Mouse (Mus musculus) heart, postnatal 0 days (tissue): ENCODE measurements around the gene Wnk3. TPM values are rescaled to one million over a fixed set of nuclear protein-coding genes. Genes with fewer than 3 reads are reported as not detected.
A peak's percentile ranks its signal among the peaks of the same experiment; 100 is the strongest.

Experiments used
- ATAC-seq: fragments of 200-750 bp; cut with Nextera tagmentation; 2 replicates; pipeline ENCODE4 v1.8.0; 2017; ENCODE audit warnings: low read depth, moderate number of reproducible peaks, moderate library complexity; ENCODE audit not compliant: insufficient read depth
- DNase-seq: peaks from one replicate; pipeline ENCODE4 v3.0.0-alpha.2; 2016; ENCODE audit warnings: low spot score
- H3K27ac ChIP-seq: fragments of 300-500 bp; sonication (generic); 2 replicates; pipeline ENCODE4 v1.5.1; 2014; ENCODE audit warnings: low read depth, mild to moderate bottlenecking
- H3K27me3 ChIP-seq: fragments of 300-500 bp; sonication (generic); 2 replicates; pipeline ENCODE4 v1.6.1; 2014; ENCODE audit warnings: low read length, mixed read lengths; ENCODE audit not compliant: control insufficient read depth, insufficient read depth
- H3K36me3 ChIP-seq: fragments of 300-500 bp; sonication (generic); replicated peaks from 2 replicates; pipeline ENCODE4 v1.6.1; 2014; ENCODE audit warnings: low read length, mixed read lengths; ENCODE audit not compliant: control insufficient read depth, insufficient read depth
- H3K4me1 ChIP-seq: fragments of 300-500 bp; sonication (generic); 2 replicates; pipeline ENCODE4 v1.6.1; 2014; ENCODE audit warnings: antibody characterized with exemption; ENCODE audit not compliant: control insufficient read depth, insufficient read depth
- H3K4me2 ChIP-seq: fragments of 300-500 bp; sonication (generic); 2 replicates; pipeline ENCODE4 v1.6.1; 2014; ENCODE audit warnings: low read depth, mild to moderate bottlenecking, low read length, moderate library complexity
- H3K4me3 ChIP-seq: fragments of 300-500 bp; sonication (generic); 2 replicates; pipeline ENCODE4 v1.5.1; 2014; ENCODE audit warnings: low read depth, low read length
- H3K9ac ChIP-seq: fragments of 300-500 bp; sonication (generic); replicated peaks from 2 replicates; pipeline ENCODE4 v1.6.1; 2014; ENCODE audit warnings: low read depth, low read length, mixed read lengths
- H3K9me3 ChIP-seq: fragments of 300-500 bp; sonication (generic); replicated peaks from 2 replicates; pipeline ENCODE4 v1.6.1; 2016; ENCODE audit warnings: low read length; ENCODE audit not compliant: control insufficient read depth
- CTCF ChIP-seq: IDR thresholded peaks from 2 replicates; pipeline ENCODE4 v1.5.1; 2016; ENCODE audit warnings: antibody characterized with exemption, control low read depth, low read depth
- EP300 ChIP-seq: IDR thresholded peaks from 2 replicates; pipeline ENCODE4 v1.6.1; 2016; ENCODE audit warnings: antibody characterized with exemption, low read depth
- WGBS: fragments of 180-500 bp; shearing (Covaris S2); extraction: QIAGEN DNeasy Blood & Tissue Kit; methylation state at CpG from one replicate; pipeline ENCODE4 v1.1.7; 2014; 5-methylcytosine and 5-hydroxymethylcytosine counted together
- polyA plus RNA-seq: library from polyadenylated mRNA; unstranded; fragments of >200 nt; fragmentation: Nextera tagmentation; extraction: Ambion mirVana; gene quantifications from 2 replicates; pipeline ENCODE4 v1.2.1, GENCODE M21; 2015
- total RNA-seq: library from RNA; depleted of rRNA; stranded (reverse); fragments of >200 nt; gene quantifications from 2 replicates; pipeline ENCODE4 v1.2.3, GENCODE M21; 2014; ENCODE audit warnings: low replicate concordance

Gene Wnk3
- total and polyA plus RNA-seq, 2 experiments from 2014 or later = 0.37 to 3.1 TPM

DNA sequence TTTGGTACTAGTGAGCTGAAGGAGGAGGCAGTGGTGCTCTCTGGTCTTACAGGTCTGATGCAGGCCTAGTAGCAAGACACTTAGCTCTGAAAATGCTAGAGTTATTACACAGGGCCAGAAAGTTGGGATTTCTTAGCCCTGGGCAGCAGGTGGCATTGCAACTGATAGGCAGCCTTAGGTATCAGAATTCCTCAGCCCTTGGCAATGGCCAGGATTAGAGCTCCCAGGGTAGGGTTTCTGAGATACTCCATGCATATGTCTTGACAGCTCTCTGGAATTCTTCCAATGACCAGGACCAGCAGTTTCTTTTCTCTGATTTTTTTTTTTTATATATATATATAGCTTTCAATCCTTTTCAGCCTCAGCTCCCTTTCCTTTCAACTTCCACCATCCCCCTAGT, 100.5 kb downstream of the Wnk3 start:
- peak; percentile 76 for ATAC-seq
- Histone ChIP-seq H3K4me3 (no peak overlapping the region), H3K27ac (peak overlapping the region; percentile 63), H3K4me1 (no peaks in the 10 kb centered on the region; the same call in 1 of the 2 replicates), H3K9me3 (no peaks in the 10 kb centered on the region), H3K27me3 (no peaks in the 10 kb centered on the region), H3K9ac (no peak overlapping the region), H3K36me3 (no peaks in the 10 kb centered on the region), H3K4me2 (no peak overlapping the region)
- peak; percentile 24 for DNase-seq
- TF ChIP-seq CTCF (no peak), EP300 (no peak)

GRCm38 (mm10) chrX:151313732-151314131, 115.9 kb downstream of the Wnk3 start:
- H3K27ac ChIP-seq = no peak overlapping the region
- no peak for DNase-seq
- no peaks in the 10 kb centered on the region for H3K4me1 ChIP-seq
- H3K4me2 ChIP-seq = no peak overlapping the region
- H3K9ac ChIP-seq = no peak overlapping the region
- no peaks in the 10 kb centered on the region for H3K9me3 ChIP-seq
- no peak for TF ChIP-seq EP300
- TF ChIP-seq CTCF = 0 out of 2 replicates have a peak, but pooled peaks have one; percentile 4
- H3K4me3 ChIP-seq = no peak overlapping the region
- WGBS = 77% methylated on average over 4 of the region's 4 CpGs
- H3K27me3 ChIP-seq = no peaks in the 10 kb centered on the region
- no peaks in the 10 kb centered on the region for H3K36me3 ChIP-seq
- no peak for ATAC-seq

DNA sequence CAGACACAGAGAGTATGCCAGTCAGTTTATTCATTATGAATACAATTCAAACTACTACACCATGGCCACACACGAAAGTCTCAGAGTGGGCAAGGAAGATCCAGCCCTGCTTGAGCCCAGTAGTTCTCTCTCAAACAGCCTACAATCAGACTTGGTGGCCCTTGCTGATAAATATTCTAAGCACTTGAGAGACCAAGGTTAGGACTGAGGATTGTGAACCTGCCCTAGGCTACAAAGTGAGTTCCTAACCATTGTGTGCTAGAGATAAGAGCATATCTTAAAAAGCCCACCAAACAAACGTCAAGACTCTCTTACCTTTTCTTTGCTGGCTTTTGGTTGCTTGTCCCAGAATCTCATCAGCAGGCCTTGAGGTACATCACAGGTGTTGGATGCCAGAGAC, 135.7 kb downstream of the Wnk3 start:
- Histone ChIP-seq H3K4me1 (0 out of 2 replicates have a peak, but pooled peaks cover 4% of the 10 kb centered on the region), H3K9ac (no peak overlapping the region), H3K4me3 (no peak overlapping the region), H3K27me3 (no peaks in the 10 kb centered on the region), H3K36me3 (no peaks in the 10 kb centered on the region), H3K4me2 (no peak overlapping the region), H3K27ac (no peak overlapping the region), H3K9me3 (no peaks in the 10 kb centered on the region)
- no peak for ATAC-seq
- no peak for DNase-seq
- 57% methylated on average over 2 of the region's 2 CpGs for WGBS
- TF ChIP-seq CTCF (no peak), EP300 (no peak)

DNA sequence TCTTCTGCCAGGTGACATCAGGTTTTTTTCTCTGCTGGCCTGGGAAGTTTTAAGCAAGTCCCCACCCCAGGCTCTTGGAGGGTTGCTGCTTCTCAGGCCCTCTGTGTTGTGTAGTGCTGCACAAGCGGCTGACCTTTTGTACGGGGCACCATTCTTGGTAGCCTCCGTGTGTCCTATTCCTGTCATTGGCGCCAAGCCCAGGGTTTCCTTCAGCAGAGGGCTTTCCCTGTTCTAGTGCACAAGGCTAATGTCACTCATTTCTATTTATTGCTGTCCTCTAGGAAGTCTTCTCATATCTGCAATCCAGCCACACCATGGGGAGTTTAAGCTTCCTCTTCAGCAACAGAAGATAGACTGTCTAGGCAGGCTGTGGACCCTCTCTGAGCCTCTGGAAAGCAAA, 139.9 kb downstream of the Wnk3 start:
- H3K4me3 ChIP-seq = no peak overlapping the region
- 0 out of 2 replicates have a peak, but pooled peaks cover 4% of the 10 kb centered on the region for H3K4me1 ChIP-seq
- no peak overlapping the region for H3K4me2 ChIP-seq
- H3K9me3 ChIP-seq = no peaks in the 10 kb centered on the region
- ATAC-seq (peak; percentile 99), DNase-seq (peak; percentile 81)
- H3K27ac ChIP-seq = peak overlapping the region; percentile 67
- no peak for TF ChIP-seq CTCF
- TF ChIP-seq EP300 = peak; percentile 60; the same call in 1 of the 2 replicates
- no peak overlapping the region for H3K9ac ChIP-seq
- no peaks in the 10 kb centered on the region for H3K36me3 ChIP-seq
- no peaks in the 10 kb centered on the region for H3K27me3 ChIP-seq
- 18% methylated on average over 4 of the region's 4 CpGs for WGBS

DNA sequence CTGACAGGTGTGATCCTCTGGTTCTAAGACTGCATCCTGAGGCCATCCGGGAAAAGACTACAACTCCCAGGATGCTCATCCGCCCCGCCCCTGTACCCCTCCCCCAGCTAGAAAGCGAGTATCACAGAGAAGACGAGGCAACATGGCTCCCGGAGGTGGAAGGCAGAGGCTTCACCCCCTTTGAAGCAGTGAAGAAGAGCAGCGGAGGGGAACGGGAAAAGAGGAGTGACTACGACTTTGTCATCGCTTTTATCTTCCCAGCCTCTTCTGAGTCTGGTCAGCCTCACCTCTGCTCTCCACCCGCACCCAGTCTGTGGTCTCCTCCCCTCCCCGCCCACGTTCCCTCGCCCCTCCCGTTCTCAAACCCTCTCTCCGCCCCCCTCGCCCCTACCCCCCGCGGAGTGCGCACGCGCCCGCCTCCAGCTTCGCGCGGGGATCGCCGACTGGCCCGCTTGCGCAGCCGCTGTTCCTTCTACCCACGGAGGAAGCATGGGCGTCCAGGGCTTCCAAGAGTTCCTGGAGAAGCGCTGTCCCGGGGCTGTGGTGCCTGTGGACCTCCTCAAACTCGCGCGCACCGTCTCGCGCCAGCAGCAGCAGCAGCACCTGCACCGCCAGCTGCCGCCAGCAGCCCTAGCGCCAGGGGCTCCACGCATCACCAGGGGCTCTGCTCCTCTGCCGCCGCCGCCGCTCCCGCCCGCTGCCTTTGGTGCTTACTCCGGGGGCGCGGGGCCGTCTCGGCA, 146.1 kb downstream of the Wnk3 start, which contains the start of gene Fam120c:
Gene Fam120c (plus strand): TSS at position 415 of the 740 bp plus-strand sequence.
- ATAC-seq (peak; percentile 92), DNase-seq (peak; percentile 70)
- peak within 1 kb of the TSS; percentile 87 for H3K27ac ChIP-seq
- peak within 1 kb of the TSS; percentile 82 for H3K4me2 ChIP-seq
- peak within 1 kb of the TSS; percentile 72 for H3K9ac ChIP-seq
- WGBS = 16% methylated on average over 52 of the region's 56 CpGs
- H3K4me3 ChIP-seq = peak within 1 kb of the TSS; percentile 75
- TF ChIP-seq EP300 (no peak), CTCF (no peak)
- H3K9me3 ChIP-seq = no peaks in the 10 kb centered on the region
- peaks cover 7% of the 10 kb centered on the region for H3K4me1 ChIP-seq
- no peaks in the 10 kb centered on the region for H3K36me3 ChIP-seq
- no peaks in the 10 kb centered on the region for H3K27me3 ChIP-seq
